Mouse (Mus musculus) cerebellum, adult 2 months (tissue): ENCODE data around the gene Tnks2.

Experiments used
- CTCF ChIP-seq: fragments of 200-500 bp; IDR thresholded peaks from 2 replicates; pipeline ENCODE4 v1.5.1; 2011; ENCODE audit warnings: low read depth, mild to moderate bottlenecking, control low read depth, low read length, moderate library complexity, borderline replicate concordance; ENCODE audit not compliant: insufficient read depth
- POLR2A ChIP-seq: fragments of 200-500 bp; IDR thresholded peaks from 2 replicates; pipeline ENCODE4 v1.6.1; 2011; ENCODE audit warnings: low read length, control low read depth, borderline replicate concordance; ENCODE audit not compliant: insufficient read depth

DNA sequence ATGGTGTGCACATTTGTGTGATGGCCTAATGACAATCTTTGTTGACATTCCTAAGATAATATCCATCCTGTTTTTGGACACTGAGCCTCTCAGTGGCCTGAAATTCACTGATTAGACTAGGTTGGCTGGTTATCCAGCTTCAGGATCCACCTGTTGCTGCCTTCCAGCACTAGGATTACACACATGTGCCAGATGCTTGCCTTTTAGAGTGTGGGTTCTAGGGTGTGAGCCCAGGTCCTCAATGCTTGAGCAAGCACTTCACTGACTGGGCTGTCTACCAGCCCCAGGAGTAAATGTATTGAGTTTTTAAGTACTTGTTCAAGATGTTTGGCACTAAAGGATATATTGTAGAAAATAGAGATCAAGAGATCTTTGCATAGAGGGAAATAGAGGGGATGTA is 104.0 kb downstream of the Tnks2 start:
- no peak for TF ChIP-seq CTCF
- TF ChIP-seq POLR2A: no peak
